In genomic region chr6:23260738-23261050, GRCm38 (mm10) we compare ENCODE assay signal across 11 mouse cellular contexts. TPM values are rescaled to one million over a fixed set of nuclear protein-coding genes. Genes with fewer than 3 reads are reported as not detected.
DNase-seq lines count a peak whose midpoint lies in the region; ATAC-seq lines count a peak whose summit lies in the region.
"Had no signal": no experiment of that assay in that cellular context is flagged by ENCODE, and none has a peak within 500 bp of the region (broad histone marks: within the 10 kb centered on the region; RNA-seq: fewer than 3 reads in every experiment).

No protein-coding gene starts in this region.

- DNase-seq in heart, postnatal 14 days, result no peak
- no peak for DNase-seq in hindbrain, embryonic 14.5 days (ENCODE audit: low spot score)
- DNase-seq in neural tube, embryonic 10.5 days (ENCODE audit: extremely low spot score, low spot score), result peak; percentile 52
- no peak for DNase-seq in spleen, adult 18-20 months
- no peak for DNase-seq in left cerebral cortex, adult 18-20 months (ENCODE audit: low spot score in 2 of 2)
- DNase-seq: lung, adult 2 months had no signal

- H3K4me1 ChIP-seq in heart, embryonic 15.5 days (replicated peaks), result 0 out of 2 replicates have a peak, but pooled peaks cover 6% of the 10 kb centered on the region
- peaks cover 7% of the 10 kb centered on the region for H3K4me1 ChIP-seq in embryonic facial prominence, embryonic 13.5 days
- H3K4me1 ChIP-seq in hindbrain, embryonic 14.5 days (replicated peaks; ENCODE audit: control insufficient read depth, insufficient read depth, low read length), result no peaks in the 10 kb centered on the region

- 3% methylated on average over 9 of the region's 9 CpGs for WGBS in heart, embryonic 15.5 days
- under 1% methylated on average over 9 of the region's 9 CpGs for WGBS in embryonic facial prominence, embryonic 13.5 days
- whole genome bisulfite sequencing in hindbrain, embryonic 14.5 days, result under 1% methylated on average over 9 of the region's 9 CpGs

- no peak overlapping the region for H3K4me3 ChIP-seq in heart, embryonic 15.5 days
- peak overlapping the region; percentile 12; the same call in 1 of the 2 replicates for H3K4me3 ChIP-seq in embryonic facial prominence, embryonic 13.5 days
- no peak overlapping the region for H3K4me3 ChIP-seq in hindbrain, embryonic 14.5 days (replicated peaks; ENCODE audit: low read length)

- no peaks in the 10 kb centered on the region for H3K36me3 ChIP-seq in heart, embryonic 15.5 days
- no peaks in the 10 kb centered on the region for H3K36me3 ChIP-seq in embryonic facial prominence, embryonic 13.5 days
- H3K36me3 ChIP-seq in hindbrain, embryonic 14.5 days (replicated peaks; ENCODE audit: control insufficient read depth, insufficient read depth), result no peaks in the 10 kb centered on the region

- H3K9ac ChIP-seq in heart, embryonic 15.5 days, result no peak overlapping the region
- H3K9ac ChIP-seq in embryonic facial prominence, embryonic 13.5 days, result no peak overlapping the region
- no peak overlapping the region for H3K9ac ChIP-seq in hindbrain, embryonic 14.5 days

- no peaks in the 10 kb centered on the region for H3K9me3 ChIP-seq in heart, embryonic 15.5 days (replicated peaks)
- H3K9me3 ChIP-seq in embryonic facial prominence, embryonic 13.5 days, result no peaks in the 10 kb centered on the region
- H3K9me3 ChIP-seq in hindbrain, embryonic 14.5 days (ENCODE audit: control insufficient read depth, low read length), result no peaks in the 10 kb centered on the region

- H3K27me3 ChIP-seq in heart, embryonic 15.5 days, result peaks cover 83% of the 10 kb centered on the region
- peaks cover 87% of the 10 kb centered on the region for H3K27me3 ChIP-seq in embryonic facial prominence, embryonic 13.5 days
- H3K27me3 ChIP-seq in hindbrain, embryonic 14.5 days (ENCODE audit: control insufficient read depth, insufficient read depth, low read length), result peaks cover 94% of the 10 kb centered on the region

- intact Hi-C loops in heart, postnatal 14 days (cut with DNase I), result no loop called here

- H3K27ac ChIP-seq in heart, embryonic 15.5 days, result no peak overlapping the region
- 0 out of 2 replicates have a peak overlapping the region, but pooled peaks have one; percentile 33 for H3K27ac ChIP-seq in embryonic facial prominence, embryonic 13.5 days
- H3K27ac ChIP-seq in hindbrain, embryonic 14.5 days, result no peak overlapping the region
- H3K27ac ChIP-seq: kidney, postnatal 0 days had no signal

- H3K4me2 ChIP-seq in heart, embryonic 15.5 days, result peak overlapping the region; percentile 14; the same call in 1 of the 2 replicates
- peak overlapping the region; percentile 41 for H3K4me2 ChIP-seq in embryonic facial prominence, embryonic 13.5 days
- no peak overlapping the region for H3K4me2 ChIP-seq in hindbrain, embryonic 14.5 days (replicated peaks)

- no peak for ATAC-seq in heart, embryonic 15.5 days (replicated peaks; ENCODE audit: insufficient number of reproducible peaks, insufficient read depth, low FRiP score, low read depth)
- no peak for ATAC-seq in embryonic facial prominence, embryonic 13.5 days (ENCODE audit: insufficient number of reproducible peaks, insufficient read depth, low FRiP score, low TSS enrichment, low read depth)
- 0 out of 2 replicates have a peak, but pooled peaks have one; percentile 37 for ATAC-seq in hindbrain, embryonic 14.5 days (ENCODE audit: low FRiP score)

RNA-seq across cellular contexts. Expression of gene Fezf1, which starts 12.5 kb away (rescaled TPM):
- not detected in 2 replicates for polyA plus RNA-seq in heart, embryonic 15.5 days (2015; fragmentation: Nextera tagmentation; extraction: Ambion mirVana)
- total RNA-seq in heart, postnatal 14 days (2021), result not detected
- polyA plus RNA-seq in embryonic facial prominence, embryonic 13.5 days (2015; fragmentation: Nextera tagmentation; extraction: Ambion mirVana), result 9.3 and 19.0 TPM in 2 replicates
- polyA plus RNA-seq in hindbrain, embryonic 14.5 days (2014; fragmentation: Nextera tagmentation; extraction: Ambion mirVana), result not detected in 2 replicates
- total RNA-seq in left cerebral cortex, adult 18-20 months (2021), result under 1 TPM in 1 of 2 experiments, not detected in 1; 0.14 TPM
- total RNA-seq: hematopoietic stem cell, adult 5-6 weeks had no signal
- polyA plus RNA-seq: kidney, postnatal 0 days; urinary bladder, adult 2 months had no signal

Comparison
In these comparisons a context has a peak if more than half of its experiments do, and no peak if none do; other contexts are left out.
1. RNA of gene Fezf1, which starts 12.5 kb away (polyA plus RNA-seq): 9.3 to 19.0 TPM in embryonic facial prominence, embryonic 13.5 days; not detected in heart, embryonic 15.5 days and not detected in hindbrain, embryonic 14.5 days; every median in the first group is over 10 times any median in the second.